Mouse (Mus musculus): ENCODE data around the gene Gas1.

The Gas1 gene

DNA sequence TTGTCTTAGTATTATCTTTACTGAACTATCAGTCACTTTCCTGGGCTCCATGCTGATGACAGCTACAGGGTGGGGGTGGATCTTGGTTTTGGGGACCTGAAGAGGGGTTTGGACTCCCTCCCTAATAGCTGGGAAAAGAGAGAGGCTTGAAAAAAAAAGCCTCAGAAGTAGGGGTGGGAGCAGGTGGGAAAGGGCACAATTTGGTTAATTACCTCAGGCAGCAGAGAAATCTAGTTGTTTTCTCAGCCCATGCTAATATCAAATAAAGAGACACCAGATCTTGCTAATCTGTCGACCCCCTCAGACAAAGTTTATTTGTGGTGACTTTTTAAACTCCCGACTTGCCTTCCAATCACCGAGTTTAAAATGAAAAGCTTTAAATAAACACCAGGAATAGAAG is 4.0 kb downstream of the Gas1 start:
- no peak for DNase-seq (ENCODE audit: low spot score in 2 of 2)

- DNase-seq (ENCODE audit: low spot score in 2 of 2) = no peak
These were observed 4.7 kb downstream of the Gas1 start for GRCm38 (mm10) chr13:60172366-60173017.

DNA sequence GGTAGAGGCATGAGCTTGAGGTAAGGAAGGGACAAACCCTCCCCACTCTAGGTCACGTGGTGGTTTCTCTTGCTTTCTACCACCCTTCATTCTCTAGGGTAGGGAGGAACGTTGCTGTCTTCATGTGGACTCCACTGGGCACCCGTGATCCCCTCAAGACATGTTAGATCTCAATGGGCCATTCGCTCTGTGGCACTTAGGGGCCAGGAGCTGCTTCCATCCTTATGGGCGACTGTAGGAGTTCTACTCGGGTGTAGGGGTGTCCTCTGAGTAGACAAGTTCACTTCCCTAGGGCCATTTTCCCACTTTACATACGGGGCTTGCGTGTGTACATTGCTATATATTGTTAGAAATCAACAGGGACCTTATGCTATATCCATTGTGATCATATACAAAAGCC is 5.4 kb downstream of the Gas1 start:
- DNase-seq (ENCODE audit: low spot score in 2 of 2) = no peak

- DNase-seq (ENCODE audit: low spot score in 2 of 2) = no peak
These were observed 6.1 kb downstream of the Gas1 start for GRCm38 (mm10) chr13:60170898-60171715.

- DNase-seq (ENCODE audit: low spot score in 2 of 2) = no peak
These were observed 8.1 kb downstream of the Gas1 start for GRCm38 (mm10) chr13:60169026-60169425.

- DNase-seq (ENCODE audit: low spot score in 2 of 2) = no peak
These were observed 20.7 kb downstream of the Gas1 start for GRCm38 (mm10) chr13:60156294-60157126.

DNA sequence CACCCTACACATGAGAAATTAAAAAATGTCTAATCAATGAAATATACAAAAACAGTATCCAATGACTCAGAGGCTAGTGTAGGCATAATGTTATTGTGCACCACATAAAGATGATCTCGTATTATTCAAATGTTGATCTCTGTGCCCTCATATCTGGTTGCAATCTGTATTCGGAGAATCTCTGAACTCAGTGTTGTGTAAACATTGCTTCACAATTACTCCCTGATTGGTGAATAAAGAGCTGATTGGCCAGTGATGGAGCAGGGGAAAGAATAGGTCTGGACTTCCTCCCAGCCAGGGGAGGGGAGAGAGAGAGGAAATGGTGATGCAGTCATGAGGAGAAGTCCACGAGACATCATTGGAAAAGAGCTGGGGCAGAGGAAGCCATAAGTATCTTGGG is 23.0 kb downstream of the Gas1 start:
- no peak for DNase-seq (ENCODE audit: low spot score in 2 of 2)

GRCm38 (mm10) chr13:60148235-60148634 is 28.9 kb downstream of the Gas1 start:
- DNase-seq (ENCODE audit: low spot score in 2 of 2) = no peak

GRCm38 (mm10) chr13:60147857-60148181 is 29.3 kb downstream of the Gas1 start:
- DNase-seq (ENCODE audit: low spot score in 2 of 2) = no peak

- DNase-seq (ENCODE audit: low spot score in 2 of 2) = no peak
These were observed 29.9 kb downstream of the Gas1 start for GRCm38 (mm10) chr13:60146994-60147856.

DNA sequence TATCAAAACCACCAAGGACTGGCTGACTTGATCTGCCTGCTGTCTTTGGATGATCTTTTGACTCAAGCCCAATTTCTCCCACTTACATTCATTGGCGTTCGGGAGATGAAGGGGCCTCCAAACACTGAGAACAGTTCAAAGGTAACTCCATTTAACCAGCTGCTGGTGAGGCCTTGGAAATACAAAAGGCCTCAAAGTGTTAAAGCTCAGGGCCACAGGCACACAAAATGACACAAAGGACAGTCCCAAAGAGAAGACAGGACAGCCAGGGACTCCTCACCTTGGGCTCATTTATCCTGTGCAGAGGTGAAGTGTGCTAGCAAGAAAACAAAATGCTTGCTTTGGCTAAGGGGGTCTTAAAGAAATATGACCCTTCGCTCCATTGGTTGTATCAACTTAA is 30.9 kb downstream of the Gas1 start:
- DNase-seq (ENCODE audit: low spot score in 2 of 2) = no peak

DNA sequence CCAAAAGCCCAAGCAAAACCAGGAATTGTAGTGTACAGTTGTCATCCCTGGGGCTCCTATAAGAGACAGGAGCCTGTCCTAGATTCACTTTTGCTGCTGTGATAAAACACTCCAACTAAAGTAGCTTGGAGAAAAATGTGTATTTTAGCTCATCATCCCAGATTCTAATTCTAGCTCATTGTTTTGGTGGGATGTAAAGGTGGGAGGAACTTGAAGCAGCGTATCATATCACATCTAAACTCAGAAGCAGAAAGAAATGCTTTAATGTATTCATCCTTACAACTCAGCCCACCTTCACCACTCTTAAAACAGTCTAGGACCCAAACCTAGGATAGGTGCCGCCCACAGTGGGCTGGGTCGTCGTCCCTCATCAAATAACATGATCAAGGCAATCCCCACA is 40.2 kb downstream of the Gas1 start:
- DNase-seq (ENCODE audit: low spot score in 2 of 2) = no peak

GRCm38 (mm10) chr13:60134439-60134799 is 42.7 kb downstream of the Gas1 start:
- no peak for DNase-seq (ENCODE audit: low spot score in 2 of 2)

GRCm38 (mm10) chr13:60133716-60134438 is 43.3 kb downstream of the Gas1 start:
- DNase-seq (ENCODE audit: low spot score in 2 of 2) = no peak

- DNase-seq (ENCODE audit: low spot score in 2 of 2) = no peak
These were observed 45.4 kb downstream of the Gas1 start for GRCm38 (mm10) chr13:60131771-60132170.

DNA sequence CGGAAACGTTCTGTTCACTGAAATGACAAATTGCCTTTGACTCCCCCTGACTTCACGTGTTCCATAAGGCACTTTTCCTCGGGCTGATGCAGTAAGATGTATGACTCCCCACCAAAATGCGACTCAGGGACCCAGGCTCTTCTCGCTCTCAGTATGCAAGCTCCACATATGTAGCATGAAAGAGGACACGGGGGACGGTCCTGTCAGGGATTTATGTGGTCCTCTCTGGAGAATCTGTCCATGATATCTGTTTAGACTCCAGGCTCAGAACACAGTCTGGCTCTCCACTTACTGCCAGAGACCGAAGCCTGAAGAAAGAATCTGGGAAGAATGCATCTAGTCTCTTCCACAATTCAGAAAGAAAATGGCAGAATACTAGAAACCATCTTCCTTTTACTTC is 47.6 kb downstream of the Gas1 start:
- no peak for DNase-seq (ENCODE audit: low spot score in 2 of 2)

- no peak for DNase-seq (ENCODE audit: low spot score in 2 of 2)
These were observed 50.8 kb downstream of the Gas1 start for GRCm38 (mm10) chr13:60126338-60126737.

- DNase-seq (ENCODE audit: low spot score in 2 of 2) = no peak
These were observed 51.5 kb downstream of the Gas1 start for GRCm38 (mm10) chr13:60125501-60126305.

GRCm38 (mm10) chr13:60125020-60125419 is 52.1 kb downstream of the Gas1 start:
- DNase-seq (ENCODE audit: low spot score in 2 of 2) = no peak

DNA sequence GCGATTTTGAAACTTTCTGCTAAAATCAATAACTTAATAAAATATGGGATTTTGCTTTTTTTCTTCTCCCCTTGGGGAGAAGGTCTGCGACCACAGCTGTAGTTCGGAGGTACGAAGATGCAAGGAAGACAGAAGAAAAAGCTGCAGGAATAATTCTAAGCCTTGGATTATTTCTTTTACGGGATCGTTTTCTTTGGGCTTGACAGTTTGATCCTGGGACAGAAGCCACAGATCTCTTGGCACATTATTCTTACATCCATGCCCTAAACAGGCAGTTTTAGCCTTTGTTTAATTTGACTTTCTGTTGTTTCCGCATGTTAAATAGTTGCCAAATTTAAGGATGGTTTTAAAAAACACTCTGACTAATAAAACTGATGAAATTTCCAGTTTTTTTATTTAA is 52.7 kb downstream of the Gas1 start:
- DNase-seq (ENCODE audit: low spot score in 2 of 2) = no peak
